Mouse (Mus musculus) Patski (cell line): ENCODE measurements around the gene Snap91. TPM values are rescaled to one million over a fixed set of nuclear protein-coding genes. Genes with fewer than 3 reads are reported as not detected.

ENCODE experiments used
- ATAC-seq: fragments of 100-300 bp; one replicate; pipeline ENCODE4 v1.8.0; 2021
- CTCF ChIA-PET: fragments of 350-600 bp; sonication (Branson Sonifier 250); formaldehyde crosslinking; loops from one replicate; lab custom pipeline; 2022; ENCODE audit warnings: inconsistent platforms; lab: Charles Lee
- POLR2A ChIA-PET: fragments of 350-600 bp; sonication (Branson Sonifier 250); formaldehyde crosslinking; loops from one replicate; lab custom pipeline; 2022; ENCODE audit warnings: antibody characterized with exemption, inconsistent platforms; lab: Charles Lee
- DNase-seq: peaks from one replicate; pipeline ENCODE4 v3.0.0-alpha.2; 2011; ENCODE audit warnings: low read depth, low spot score
- H3K27me3 ChIP-seq: fragments of 371-371 bp; one replicate; pipeline ENCODE4 v1.5.1; 2021
- CTCF ChIP-seq: fragments of 100-300 bp; IDR thresholded peaks from one replicate; pipeline ENCODE4 v1.5.1; 2021
- in situ Hi-C: fragments of 300-500 bp; cut with MboI; formaldehyde crosslinking; loops from 3 replicates; pipeline ENCODE4 v1.11.1; 2018; ENCODE audit warnings: low pct_unique_long_range_greater_than_20kb, mixed read lengths
- polyA plus RNA-seq: library from polyadenylated mRNA; unstranded; gene quantifications from one replicate; pipeline ENCODE4 v1.2.3, GENCODE M21; 2021

Gene Snap91
- polyA plus RNA-seq, 1 experiment from 2014 or later = 16.7 TPM

- CTCF ChIA-PET = interaction anchor here (1.4 kb wide), 1 partner anchor 11 kb away, joined by 5 read pairs; the partner anchor contains the start of gene Snap91
- ATAC-seq (no peak), DNase-seq (no peak)
- TF ChIP-seq CTCF = no peak
- POLR2A ChIA-PET = no interaction called here
- H3K27me3 ChIP-seq = no peaks in the 10 kb centered on the region
- in situ Hi-C loops = no loop called here
Measured at GRCm38 (mm10) chr9:86869586-86870338, 10.7 kb downstream of the Snap91 start.

GRCm38 (mm10) chr9:86858101-86858500 lies 22.4 kb downstream of the Snap91 start:
- ChIA-PET POLR2A (no interaction called here), CTCF (no interaction called here)
- DNase-seq (no peak), ATAC-seq (no peak)
- in situ Hi-C loops = no loop called here
- no peak for TF ChIP-seq CTCF
- H3K27me3 ChIP-seq = no peaks in the 10 kb centered on the region

GRCm38 (mm10) chr9:86857626-86858025 lies 22.8 kb downstream of the Snap91 start:
- TF ChIP-seq CTCF = no peak
- DNase-seq (no peak), ATAC-seq (no peak)
- ChIA-PET CTCF (no interaction called here), POLR2A (no interaction called here)
- in situ Hi-C loops = no loop called here
- H3K27me3 ChIP-seq = no peaks in the 10 kb centered on the region

GRCm38 (mm10) chr9:86852861-86853260 lies 27.6 kb downstream of the Snap91 start:
- ATAC-seq (no peak), DNase-seq (no peak)
- no peak for TF ChIP-seq CTCF
- no peaks in the 10 kb centered on the region for H3K27me3 ChIP-seq
- in situ Hi-C loops = no loop called here
- POLR2A ChIA-PET = no interaction called here
- CTCF ChIA-PET = no interaction called here

- DNase-seq (no peak), ATAC-seq (no peak)
- no peak for TF ChIP-seq CTCF
- ChIA-PET POLR2A (no interaction called here), CTCF (no interaction called here)
- in situ Hi-C loops = no loop called here
- H3K27me3 ChIP-seq = no peaks in the 10 kb centered on the region
Measured at GRCm38 (mm10) chr9:86851689-86852088, 28.8 kb downstream of the Snap91 start.

GRCm38 (mm10) chr9:86850452-86851207 lies 29.8 kb downstream of the Snap91 start:
- ChIA-PET POLR2A (no interaction called here), CTCF (interaction anchor here (0.9 kb wide), 1 partner anchor 29 kb away, joined by 3 read pairs; no protein-coding TSS in a partner anchor)
- TF ChIP-seq CTCF = no peak
- ATAC-seq = no peak
- in situ Hi-C loops = no loop called here
- H3K27me3 ChIP-seq = no peaks in the 10 kb centered on the region
- DNase-seq = no peak

GRCm38 (mm10) chr9:86843747-86844353 lies 36.6 kb downstream of the Snap91 start:
- ChIA-PET POLR2A (no interaction called here), CTCF (no interaction called here)
- H3K27me3 ChIP-seq = peaks cover 7% of the 10 kb centered on the region
- no peak for DNase-seq
- TF ChIP-seq CTCF = no peak
- in situ Hi-C loops = no loop called here
- ATAC-seq = no peak

GRCm38 (mm10) chr9:86829792-86830191 lies 50.7 kb downstream of the Snap91 start:
- no peak for TF ChIP-seq CTCF
- peaks cover 12% of the 10 kb centered on the region for H3K27me3 ChIP-seq
- no peak for DNase-seq
- ChIA-PET CTCF (interaction anchor here (1.4 kb wide), 1 partner anchor 29 kb away, joined by 4 read pairs; no protein-coding TSS in a partner anchor), POLR2A (interaction anchor here (1.3 kb wide), 1 partner anchor 19 kb away, joined by 4 read pairs; no protein-coding TSS in a partner anchor)
- no peak for ATAC-seq
- in situ Hi-C loops = no loop called here

GRCm38 (mm10) chr9:86829034-86829433 lies 51.4 kb downstream of the Snap91 start:
- ChIA-PET POLR2A (interaction anchor here (1.3 kb wide), 1 partner anchor 18 kb away, joined by 4 read pairs; no protein-coding TSS in a partner anchor), CTCF (interaction anchor here (1.4 kb wide), 1 partner anchor 28 kb away, joined by 4 read pairs; no protein-coding TSS in a partner anchor)
- ATAC-seq (no peak), DNase-seq (no peak)
- H3K27me3 ChIP-seq = peaks cover 13% of the 10 kb centered on the region
- no peak for TF ChIP-seq CTCF
- in situ Hi-C loops = no loop called here

GRCm38 (mm10) chr9:86819366-86819765 lies 61.1 kb downstream of the Snap91 start:
- peaks cover 12% of the 10 kb centered on the region for H3K27me3 ChIP-seq
- ATAC-seq (no peak), DNase-seq (no peak)
- no peak for TF ChIP-seq CTCF
- in situ Hi-C loops = no loop called here
- ChIA-PET POLR2A (no interaction called here), CTCF (no interaction called here)
